Mouse (Mus musculus): ENCODE data around the gene Pde1c.

DNA sequence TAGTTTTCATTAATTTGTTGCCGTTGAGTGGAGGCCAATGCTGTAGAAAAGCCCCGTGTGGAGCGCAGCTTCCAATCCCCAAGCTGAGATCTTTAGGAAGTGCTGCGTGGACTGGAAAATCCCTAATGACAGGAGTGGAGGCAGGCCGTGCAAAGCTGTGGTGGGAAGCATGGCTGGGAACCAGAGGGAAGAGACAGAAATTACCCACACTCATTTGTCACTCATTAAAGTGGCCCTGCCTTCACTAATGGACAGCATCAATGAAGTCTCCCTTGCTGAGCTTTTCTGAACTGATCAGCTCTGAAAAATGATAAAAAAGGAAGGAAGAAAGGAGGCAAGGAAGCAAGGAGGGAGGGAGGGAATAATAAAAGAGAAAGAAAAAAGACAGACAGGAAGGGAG is 538.9 kb downstream of the Pde1c start:
- TF ChIP-seq POLR2A (IDR thresholded peaks at IDR 0.05; ENCODE audit: control insufficient read depth, low read depth, low read length) (no peak), CTCF (IDR thresholded peaks at IDR 0.05; ENCODE audit: control insufficient read depth, insufficient read depth, insufficient replicate concordance, low read depth, low read length) (no peak)
